Mouse (Mus musculus): ENCODE results near the gene Prpf6. TPM values are rescaled to one million over a fixed set of nuclear protein-coding genes. Genes with fewer than 3 reads are reported as not detected.

The Prpf6 gene
- polyA plus RNA-seq, 1 experiment from 2014 or later, result 32.3 TPM

DNA sequence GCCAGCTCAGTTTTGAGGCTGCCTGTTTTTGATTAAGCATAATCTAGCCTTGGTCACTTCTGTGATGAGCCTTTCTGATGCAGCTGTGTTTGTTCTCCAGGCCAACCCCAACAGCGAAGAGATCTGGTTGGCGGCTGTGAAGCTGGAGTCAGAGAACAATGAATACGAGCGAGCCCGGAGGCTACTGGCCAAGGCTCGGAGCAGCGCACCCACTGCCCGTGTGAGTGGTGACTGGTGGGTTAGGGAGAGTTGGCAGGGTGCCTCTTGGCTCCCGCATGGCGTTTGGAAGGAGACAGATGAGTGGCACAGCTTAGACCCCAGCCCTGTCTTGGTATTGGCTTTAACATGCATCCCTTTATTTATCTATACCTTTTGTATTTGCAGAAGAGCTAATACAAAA is 57.3 kb downstream of the Prpf6 start:
- H3K9ac ChIP-seq (replicated peaks; ENCODE audit: low read depth), result no peak overlapping the region
- no peak for TF ChIP-seq CTCF (IDR thresholded peaks at IDR 0.05)
- TF ChIP-seq EP300 (IDR thresholded peaks at IDR 0.05), result no peak
- H3K4me1 ChIP-seq (ENCODE audit: insufficient read depth, low read depth, low read length), result no peaks in the 10 kb centered on the region
- no peaks in the 10 kb centered on the region for H3K27me3 ChIP-seq (replicated peaks; ENCODE audit: insufficient read depth, low read length)
- no peak overlapping the region for H3K4me3 ChIP-seq (ENCODE audit: low read depth, low read length)
- H3K9me3 ChIP-seq (ENCODE audit: low read length), result no peaks in the 10 kb centered on the region
- H3K27ac ChIP-seq (ENCODE audit: low read length), result no peak overlapping the region
- no peak for ATAC-seq
- WGBS, result 90% methylated on average over 10 of the region's 10 CpGs
- H3K4me2 ChIP-seq (replicated peaks; ENCODE audit: low read depth, low read length), result no peak overlapping the region
- peaks cover 44% of the 10 kb centered on the region for H3K36me3 ChIP-seq (ENCODE audit: insufficient read depth, low read length)
- DNase-seq (ENCODE audit: low spot score), result no peak

- Histone ChIP-seq H3K27me3 (replicated peaks; ENCODE audit: insufficient read depth, low read length) (no peaks in the 10 kb centered on the region), H3K4me1 (ENCODE audit: insufficient read depth, low read depth, low read length) (no peaks in the 10 kb centered on the region), H3K27ac (ENCODE audit: low read length) (no peak overlapping the region), H3K36me3 (ENCODE audit: insufficient read depth, low read length) (peaks cover 60% of the 10 kb centered on the region), H3K4me3 (ENCODE audit: low read depth, low read length) (no peak overlapping the region), H3K4me2 (replicated peaks; ENCODE audit: low read depth, low read length) (no peak overlapping the region), H3K9ac (replicated peaks; ENCODE audit: low read depth) (no peak overlapping the region), H3K9me3 (ENCODE audit: low read length) (no peaks in the 10 kb centered on the region)
- ATAC-seq (no peak), DNase-seq (ENCODE audit: low spot score) (no peak)
- TF ChIP-seq EP300 (IDR thresholded peaks at IDR 0.05) (no peak), CTCF (IDR thresholded peaks at IDR 0.05) (no peak)
Measured at GRCm38 (mm10) chr2:181653065-181653464, 61.4 kb downstream of the Prpf6 start.

DNA sequence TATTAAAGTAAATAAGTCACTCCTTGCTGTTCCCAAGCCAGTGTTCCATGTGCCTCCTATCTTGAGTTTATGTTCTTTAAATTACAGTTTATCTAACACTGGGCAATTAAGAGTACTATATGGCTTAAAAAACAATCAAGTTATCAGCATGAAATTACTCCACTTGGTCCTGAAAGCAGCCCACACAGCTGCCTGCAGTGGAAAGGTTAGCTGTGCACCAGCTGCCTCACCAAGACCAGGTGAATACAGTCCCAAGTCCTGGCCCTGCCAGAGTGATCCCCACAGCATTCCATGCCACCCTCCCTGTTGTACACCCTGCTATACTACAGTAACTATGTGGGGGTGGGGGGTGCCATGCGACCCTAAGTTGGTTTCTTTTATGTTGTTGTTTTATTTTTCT is 61.9 kb downstream of the Prpf6 start:
- Histone ChIP-seq H3K4me3 (ENCODE audit: low read depth, low read length) (no peak overlapping the region), H3K36me3 (ENCODE audit: insufficient read depth, low read length) (peaks cover 55% of the 10 kb centered on the region), H3K9me3 (ENCODE audit: low read length) (no peaks in the 10 kb centered on the region), H3K4me2 (replicated peaks; ENCODE audit: low read depth, low read length) (no peak overlapping the region), H3K27me3 (replicated peaks; ENCODE audit: insufficient read depth, low read length) (no peaks in the 10 kb centered on the region), H3K27ac (ENCODE audit: low read length) (no peak overlapping the region), H3K4me1 (ENCODE audit: insufficient read depth, low read depth, low read length) (no peaks in the 10 kb centered on the region), H3K9ac (replicated peaks; ENCODE audit: low read depth) (no peak overlapping the region)
- DNase-seq (ENCODE audit: low spot score), result no peak
- TF ChIP-seq EP300 (IDR thresholded peaks at IDR 0.05) (no peak), CTCF (IDR thresholded peaks at IDR 0.05) (no peak)
- no peak for ATAC-seq
- WGBS, result 82% methylated on average over 1 of the region's 1 CpGs

GRCm38 (mm10) chr2:181656734-181657133 is 65.1 kb downstream of the Prpf6 start, which contains the start of gene Gm29797:
TSS of gene Gm29797 (plus strand) at chr2:181657034.
- no peaks in the 10 kb centered on the region for H3K27me3 ChIP-seq (replicated peaks; ENCODE audit: insufficient read depth, low read length)
- no peak within 1 kb of the TSS for H3K4me2 ChIP-seq (replicated peaks; ENCODE audit: low read depth, low read length)
- no peak for TF ChIP-seq EP300 (IDR thresholded peaks at IDR 0.05)
- TF ChIP-seq CTCF (IDR thresholded peaks at IDR 0.05), result no peak
- H3K27ac ChIP-seq (ENCODE audit: low read length), result no peak within 1 kb of the TSS
- no peaks in the 10 kb centered on the region for H3K9me3 ChIP-seq (ENCODE audit: low read length)
- H3K4me3 ChIP-seq (ENCODE audit: low read depth, low read length), result no peak within 1 kb of the TSS
- no peaks in the 10 kb centered on the region; the same call in 1 of the 2 replicates for H3K4me1 ChIP-seq (ENCODE audit: insufficient read depth, low read depth, low read length)
- DNase-seq (ENCODE audit: low spot score) (no peak), ATAC-seq (no peak)
- 61% methylated on average over 3 of the region's 3 CpGs for WGBS
- peaks cover 29% of the 10 kb centered on the region; the same call in 1 of the 2 replicates for H3K36me3 ChIP-seq (ENCODE audit: insufficient read depth, low read length)
- H3K9ac ChIP-seq (replicated peaks; ENCODE audit: low read depth), result no peak within 1 kb of the TSS

- no peak for TF ChIP-seq EP300 (IDR thresholded peaks at IDR 0.05)
- no peak for TF ChIP-seq CTCF (IDR thresholded peaks at IDR 0.05)
- DNase-seq (ENCODE audit: low spot score) (no peak), ATAC-seq (no peak)
- Histone ChIP-seq H3K27me3 (replicated peaks; ENCODE audit: insufficient read depth, low read length) (no peaks in the 10 kb centered on the region), H3K27ac (ENCODE audit: low read length) (no peak overlapping the region), H3K9me3 (ENCODE audit: low read length) (no peaks in the 10 kb centered on the region), H3K4me3 (ENCODE audit: low read depth, low read length) (no peak overlapping the region), H3K4me2 (replicated peaks; ENCODE audit: low read depth, low read length) (no peak overlapping the region), H3K9ac (replicated peaks; ENCODE audit: low read depth) (no peak overlapping the region), H3K4me1 (ENCODE audit: insufficient read depth, low read depth, low read length) (no peaks in the 10 kb centered on the region; the same call in 1 of the 2 replicates), H3K36me3 (ENCODE audit: insufficient read depth, low read length) (peaks cover 29% of the 10 kb centered on the region; the same call in 1 of the 2 replicates)
- 78% methylated on average over 2 of the region's 2 CpGs for WGBS
Measured at GRCm38 (mm10) chr2:181657441-181657840, 65.8 kb downstream of the Prpf6 start.

DNA sequence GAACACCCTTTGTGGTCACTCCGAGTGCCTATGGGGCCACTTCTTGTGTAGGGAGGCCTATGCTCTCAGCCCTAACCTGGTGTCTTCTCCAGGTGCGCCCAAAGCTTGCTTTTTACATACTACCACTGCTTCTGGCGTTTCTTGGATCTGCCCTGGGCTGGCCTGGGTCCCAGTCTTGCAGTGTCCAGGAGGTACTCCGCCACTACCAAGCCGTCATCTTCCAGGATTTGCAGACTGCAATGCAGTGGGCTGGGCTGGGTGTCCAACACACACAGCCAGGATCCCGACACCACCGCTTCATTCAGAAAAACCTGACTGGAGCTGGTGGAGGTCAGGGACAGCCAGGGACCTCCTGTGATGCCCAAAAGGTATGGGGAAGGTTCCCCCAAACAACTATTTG is 66.9 kb downstream of the Prpf6 start:
- no peak for TF ChIP-seq EP300 (IDR thresholded peaks at IDR 0.05)
- no peak for TF ChIP-seq CTCF (IDR thresholded peaks at IDR 0.05)
- DNase-seq (ENCODE audit: low spot score) (no peak), ATAC-seq (no peak)
- H3K9ac ChIP-seq (replicated peaks; ENCODE audit: low read depth), result no peak overlapping the region
- H3K4me1 ChIP-seq (ENCODE audit: insufficient read depth, low read depth, low read length), result no peaks in the 10 kb centered on the region; the same call in 1 of the 2 replicates
- 89% methylated on average over 7 of the region's 7 CpGs for WGBS
- no peak overlapping the region for H3K27ac ChIP-seq (ENCODE audit: low read length)
- no peak overlapping the region for H3K4me3 ChIP-seq (ENCODE audit: low read depth, low read length)
- no peaks in the 10 kb centered on the region for H3K27me3 ChIP-seq (replicated peaks; ENCODE audit: insufficient read depth, low read length)
- peaks cover 22% of the 10 kb centered on the region; the same call in 1 of the 2 replicates for H3K36me3 ChIP-seq (ENCODE audit: insufficient read depth, low read length)
- no peaks in the 10 kb centered on the region for H3K9me3 ChIP-seq (ENCODE audit: low read length)
- no peak overlapping the region for H3K4me2 ChIP-seq (replicated peaks; ENCODE audit: low read depth, low read length)

Measured in lung, postnatal 0 days (tissue).